Mouse (Mus musculus) A20 (cell line): Measurements from ENCODE around the gene Gm7361.
"Not testable (repeated sequence)": the region's sequence is repeated elsewhere in the genome, so short reads cannot be mapped to it uniquely, and the experiment has no call there.

Experiments
- DNase-seq: peaks from one replicate; pipeline ENCODE4 v3.0.0-alpha.2; 2011; ENCODE audit warnings: low read depth, low spot score

Gm7361 gene

DNA sequence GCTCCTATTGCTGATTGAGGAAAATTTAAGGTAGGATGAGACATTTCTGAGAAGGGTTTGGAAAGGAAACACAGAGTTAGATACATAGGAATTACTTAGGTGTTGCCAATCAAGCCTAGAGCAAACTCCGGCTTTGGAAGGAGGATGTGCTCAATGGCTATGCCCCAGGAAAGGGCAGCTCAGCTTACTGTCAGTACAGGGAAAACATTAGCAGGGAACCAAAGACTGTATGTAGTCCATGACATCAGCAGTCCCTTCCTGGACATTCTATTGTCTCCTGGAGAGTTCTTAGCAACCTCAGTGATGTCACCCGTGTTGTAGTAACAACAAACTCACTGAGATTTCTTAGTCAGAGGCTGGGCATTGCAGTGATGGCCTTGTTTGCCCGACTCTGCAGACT, at the start of gene Gm7361:
TSS of gene Gm7361 (plus strand) at position 301 of the 400 bp plus-strand sequence.
- DNase-seq = not testable (repeated sequence)

DNA sequence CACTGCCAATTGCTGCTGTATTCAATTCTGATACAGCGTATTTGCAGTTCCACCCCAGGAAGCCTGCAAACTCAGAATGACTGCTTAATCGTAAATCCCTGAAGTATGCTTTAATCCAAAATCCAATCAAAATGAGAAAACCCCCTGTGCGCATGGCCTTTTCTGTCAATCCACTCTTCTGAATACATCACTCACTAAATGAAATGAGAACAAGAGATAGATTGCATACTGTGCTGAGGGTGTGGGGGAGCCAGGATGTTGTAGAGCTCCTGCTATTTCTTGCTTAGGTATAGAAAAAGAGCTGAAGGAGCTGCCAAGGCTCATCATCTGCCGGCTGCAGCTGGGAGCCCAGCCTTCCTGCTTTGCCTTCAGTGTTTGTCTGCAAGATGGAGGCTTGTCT, 46.5 kb upstream of the Gm7361 start:
- no peak for DNase-seq

GRCm38 (mm10) chr5:26222076-26222475, 35.4 kb upstream of the Gm7361 start:
- DNase-seq = no peak

DNA sequence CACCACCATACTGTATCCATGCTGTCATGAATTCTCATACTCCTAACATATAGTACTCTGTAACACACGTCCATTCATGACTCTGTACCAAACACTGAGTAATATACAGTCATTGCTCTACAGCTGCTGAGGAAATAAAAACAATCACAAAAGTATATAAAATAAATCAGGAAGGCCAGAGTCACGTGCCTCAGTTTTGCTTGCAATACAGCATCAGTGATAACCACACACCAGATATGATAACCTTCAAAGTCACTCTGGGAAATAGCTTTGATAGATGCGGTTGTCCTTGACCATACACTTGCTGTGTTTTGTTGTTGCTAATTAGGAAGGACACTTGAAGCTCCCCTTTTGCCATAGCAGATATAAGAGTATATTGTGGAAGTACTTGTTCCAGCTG, 9.2 kb downstream of the Gm7361 start:
- DNase-seq = not testable (repeated sequence)

GRCm38 (mm10) chr5:26280361-26280760, 22.9 kb downstream of the Gm7361 start:
- DNase-seq = no peak

DNA sequence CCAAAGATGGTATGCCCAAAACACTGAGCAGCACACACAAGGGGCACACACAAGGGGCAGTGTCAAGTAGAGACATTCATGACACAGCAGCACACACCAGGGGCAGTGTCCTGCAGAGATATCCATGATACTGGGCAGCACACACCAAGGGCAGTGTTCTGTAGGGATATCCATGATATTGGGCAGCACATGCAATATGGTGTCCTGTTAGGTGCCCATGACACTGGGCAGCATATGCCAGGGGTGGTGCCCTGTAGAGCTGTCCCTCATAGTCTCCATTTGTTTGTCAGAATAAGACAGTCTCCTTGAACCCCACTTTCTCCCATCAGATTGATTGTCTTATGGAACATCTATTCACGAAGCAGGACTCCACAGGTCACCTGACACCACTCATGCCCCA, 24.2 kb downstream of the Gm7361 start:
- no peak for DNase-seq

DNA sequence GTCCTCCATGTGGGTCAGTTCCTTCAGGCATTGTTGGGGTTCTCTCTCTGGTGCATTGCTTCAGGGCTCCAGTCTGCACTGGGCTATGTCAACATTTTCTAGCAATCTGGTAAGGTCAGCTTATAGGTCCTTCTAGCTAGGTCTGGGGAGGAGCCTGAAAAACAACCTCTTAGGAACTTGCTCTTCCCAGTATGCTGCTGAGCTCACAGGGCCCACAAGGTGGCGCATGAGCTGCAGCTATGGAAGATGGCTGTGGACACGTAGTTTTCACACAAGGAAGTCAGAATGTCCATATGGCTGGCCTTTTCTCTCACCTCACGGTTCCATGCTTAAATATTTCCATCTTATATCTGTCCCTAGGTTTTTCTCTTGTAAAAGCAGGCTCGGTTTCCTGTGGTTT, 24.8 kb downstream of the Gm7361 start:
- peak; percentile 54 for DNase-seq

- DNase-seq = no peak
Observed at GRCm38 (mm10) chr5:26283399-26283798, 25.9 kb downstream of the Gm7361 start.

DNA sequence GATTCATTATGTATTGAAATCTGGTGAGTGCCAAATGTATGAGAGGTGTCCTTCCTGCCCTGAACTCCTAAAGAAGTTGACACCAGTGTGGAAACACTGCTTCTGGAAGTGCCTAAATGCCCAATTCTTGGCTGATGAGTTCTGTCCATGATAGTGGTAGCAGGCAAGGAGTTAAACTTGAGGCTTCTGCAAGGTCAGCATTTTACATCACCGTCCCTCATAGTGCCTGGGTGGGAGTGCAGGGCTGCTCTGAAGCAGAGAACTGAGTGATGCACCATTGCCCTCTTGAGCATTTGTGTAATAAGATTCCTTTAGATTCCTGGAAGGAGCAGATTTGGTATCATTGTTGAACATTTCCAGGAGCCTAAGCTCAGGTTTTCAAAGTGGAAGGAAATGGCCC, 34.1 kb downstream of the Gm7361 start:
- no peak for DNase-seq

DNA sequence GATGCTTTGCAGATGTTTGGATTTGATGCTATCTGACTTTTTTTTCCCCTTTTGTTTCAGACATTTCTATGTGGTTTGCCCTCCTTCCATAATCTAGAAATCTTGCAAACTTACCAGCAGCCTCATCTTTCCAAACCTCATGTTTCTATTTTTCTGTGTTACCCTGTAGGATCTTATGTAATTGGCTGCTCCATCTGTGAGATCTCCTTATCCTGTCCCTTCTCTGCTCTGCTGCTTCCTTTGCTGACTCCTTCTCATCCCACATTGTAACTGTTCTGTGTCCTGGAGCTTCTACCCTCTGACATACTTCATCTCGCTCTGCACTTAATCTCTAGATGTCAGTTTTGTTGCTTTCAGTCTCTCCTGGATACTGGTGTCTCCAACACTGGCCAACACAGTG, 35.8 kb downstream of the Gm7361 start:
- no peak for DNase-seq
